Mouse (Mus musculus): Measurements from ENCODE around the gene 2410137M14Rik. TPM values are rescaled to one million over a fixed set of nuclear protein-coding genes. Genes with fewer than 3 reads are reported as not detected.
"Not testable (repeated sequence)": the region's sequence is repeated elsewhere in the genome, so short reads cannot be mapped to it uniquely, and the experiment has no call there.

The 2410137M14Rik gene
- 0.36 and 0.50 TPM in 2 replicates for polyA plus RNA-seq (2015; fragmentation: Nextera tagmentation; extraction: Ambion mirVana)

DNA sequence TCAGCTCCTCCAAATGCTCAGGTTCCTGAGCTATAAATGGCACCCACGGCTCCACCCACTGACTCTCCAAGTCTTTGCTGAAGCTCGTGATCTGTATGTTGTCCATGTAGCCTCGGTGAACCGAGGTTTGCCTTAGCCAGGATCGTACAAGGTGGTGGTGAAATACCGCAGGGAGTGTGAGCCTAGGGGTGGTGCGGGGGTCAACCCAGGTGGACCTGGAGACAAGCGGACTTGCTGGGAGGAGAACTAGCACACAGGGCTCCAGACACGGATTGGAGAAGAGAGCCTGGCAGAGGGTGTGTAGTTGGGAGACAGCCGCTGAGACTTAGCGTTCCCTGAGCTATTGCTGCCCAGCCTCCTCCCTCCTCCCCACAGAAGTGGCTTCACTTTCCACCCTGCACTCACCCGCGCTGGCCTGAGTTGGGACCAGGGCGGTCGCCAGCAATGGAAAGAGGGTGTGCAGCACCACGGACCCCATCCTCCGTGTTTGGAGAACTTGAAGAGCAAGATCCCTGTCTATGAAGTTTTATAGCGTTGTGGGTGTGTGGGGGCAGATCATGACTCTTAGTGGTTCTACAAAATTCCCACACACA lies at the start of gene 2410137M14Rik:
Gene 2410137M14Rik, minus strand, starts transcription at position 17 of the 593 bp plus-strand sequence.
- WGBS: 17% methylated on average over 18 of the region's 18 CpGs
- no peaks in the 10 kb centered on the region for H3K9me3 ChIP-seq (ENCODE audit: control insufficient read depth, low read length)

DNA sequence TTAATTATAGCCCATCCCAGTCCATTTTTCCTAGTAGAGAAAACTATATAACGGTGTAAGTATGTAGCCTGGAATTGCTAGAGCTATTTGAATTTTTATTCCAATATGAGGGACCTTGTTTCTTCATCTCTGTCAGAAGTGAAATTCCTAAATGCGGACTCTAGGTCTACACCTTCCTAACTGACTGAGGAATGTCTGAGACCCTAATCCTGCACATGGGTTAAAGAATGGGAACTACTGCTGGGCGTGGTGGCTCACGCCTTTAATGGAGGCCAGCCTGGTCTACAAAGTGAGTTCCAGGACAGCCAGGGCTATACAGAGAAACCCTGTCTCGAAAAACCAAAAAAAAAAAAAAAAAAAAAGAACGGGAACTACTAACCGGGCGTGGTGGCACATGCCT lies 48.1 kb upstream of the 2410137M14Rik start:
- no peaks in the 10 kb centered on the region for H3K27me3 ChIP-seq (replicated peaks; ENCODE audit: control insufficient read depth, insufficient read depth, low read length)
- H3K4me2 ChIP-seq (ENCODE audit: low read length): peak overlapping the region; percentile 58
- H3K9ac ChIP-seq (ENCODE audit: low read depth, low read length): peak overlapping the region; percentile 61
- peak overlapping the region; percentile 43 for H3K4me3 ChIP-seq (ENCODE audit: low read length)
- peak; percentile 7; the same call in 1 of the 2 replicates for ATAC-seq
- peak overlapping the region; percentile 94 for H3K27ac ChIP-seq (ENCODE audit: low read depth, low read length)
- H3K36me3 ChIP-seq (ENCODE audit: control insufficient read depth, insufficient read depth, low read length): no peaks in the 10 kb centered on the region
- WGBS: 66% methylated on average over 8 of the region's 8 CpGs
- H3K4me1 ChIP-seq (ENCODE audit: control insufficient read depth, insufficient read depth, low read depth, low read length): no peaks in the 10 kb centered on the region
- H3K9me3 ChIP-seq (ENCODE audit: control insufficient read depth, low read length): no peaks in the 10 kb centered on the region

More for the DNA sequence above, at the start of gene 2410137M14Rik:
- Histone ChIP-seq H3K27ac (ENCODE audit: low read depth, low read length) (no peak within 1 kb of the TSS), H3K27me3 (replicated peaks; ENCODE audit: control insufficient read depth, insufficient read depth, low read length) (no peaks in the 10 kb centered on the region), H3K4me3 (ENCODE audit: low read length) (no peak within 1 kb of the TSS), H3K4me2 (ENCODE audit: low read length) (0 out of 2 replicates have a peak within 1 kb of the TSS, but pooled peaks have one; percentile 16), H3K9ac (ENCODE audit: low read depth, low read length) (no peak within 1 kb of the TSS), H3K36me3 (ENCODE audit: control insufficient read depth, insufficient read depth, low read length) (no peaks in the 10 kb centered on the region), H3K4me1 (ENCODE audit: control insufficient read depth, insufficient read depth, low read depth, low read length) (no peaks in the 10 kb centered on the region)
- no peak for ATAC-seq

DNA sequence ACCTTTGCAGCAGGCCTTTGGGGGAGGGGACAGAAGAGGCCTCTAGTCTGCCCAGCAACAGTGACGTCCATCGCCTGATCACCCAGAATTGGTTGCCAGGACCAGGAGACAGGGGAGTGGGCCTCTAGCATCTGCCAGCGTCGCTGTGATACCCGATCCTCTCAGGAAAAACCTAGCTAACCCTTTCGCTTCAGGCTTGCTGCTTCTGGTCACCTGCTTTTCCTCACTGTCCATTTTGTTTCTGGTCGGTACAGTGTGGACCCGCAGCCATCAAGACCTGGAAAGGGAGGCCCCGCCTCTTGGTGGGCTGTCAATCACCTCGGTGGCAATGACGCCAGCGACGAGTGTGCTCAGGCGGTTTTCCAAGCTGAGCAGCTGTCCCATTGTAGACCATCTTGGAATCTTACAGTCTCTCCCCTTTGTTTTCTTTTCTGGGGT lies 47.7 kb upstream of the 2410137M14Rik start:
- Histone ChIP-seq H3K36me3 (ENCODE audit: control insufficient read depth, insufficient read depth, low read length) (no peaks in the 10 kb centered on the region), H3K4me3 (ENCODE audit: low read length) (peak overlapping the region; percentile 43), H3K4me1 (ENCODE audit: control insufficient read depth, insufficient read depth, low read depth, low read length) (no peaks in the 10 kb centered on the region), H3K4me2 (ENCODE audit: low read length) (peak overlapping the region; percentile 58), H3K27ac (ENCODE audit: low read depth, low read length) (peak overlapping the region; percentile 94), H3K9ac (ENCODE audit: low read depth, low read length) (peak overlapping the region; percentile 61), H3K27me3 (replicated peaks; ENCODE audit: control insufficient read depth, insufficient read depth, low read length) (no peaks in the 10 kb centered on the region), H3K9me3 (ENCODE audit: control insufficient read depth, low read length) (no peaks in the 10 kb centered on the region)
- WGBS: 0% methylated on average over 14 of the region's 14 CpGs
- ATAC-seq: peak; percentile 99

DNA sequence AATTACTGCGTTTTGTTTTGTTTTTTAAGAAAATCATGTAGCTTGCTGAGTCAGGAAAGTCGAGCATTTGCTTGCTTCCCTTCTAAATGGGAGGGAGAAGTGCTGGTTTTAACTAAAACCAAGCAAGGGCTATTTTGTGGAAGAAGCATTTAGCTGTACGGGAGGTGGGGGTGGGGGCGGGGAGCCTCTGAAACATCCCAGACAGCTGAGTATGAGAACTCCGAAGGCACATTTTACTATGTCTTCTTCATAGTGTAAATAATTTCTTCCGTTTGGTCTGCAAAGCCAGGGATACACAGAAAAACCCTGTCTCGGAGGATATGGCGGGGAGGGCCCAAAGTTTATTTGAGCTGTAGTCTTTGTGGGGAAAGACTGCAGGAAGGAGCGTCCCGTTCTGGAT lies 47.2 kb upstream of the 2410137M14Rik start:
- no peaks in the 10 kb centered on the region for H3K4me1 ChIP-seq (ENCODE audit: control insufficient read depth, insufficient read depth, low read depth, low read length)
- no peaks in the 10 kb centered on the region for H3K36me3 ChIP-seq (ENCODE audit: control insufficient read depth, insufficient read depth, low read length)
- peak; percentile 18 for ATAC-seq
- WGBS: 5% methylated on average over 10 of the region's 10 CpGs
- peak overlapping the region; percentile 94 for H3K27ac ChIP-seq (ENCODE audit: low read depth, low read length)
- peak overlapping the region; percentile 43 for H3K4me3 ChIP-seq (ENCODE audit: low read length)
- no peaks in the 10 kb centered on the region for H3K9me3 ChIP-seq (ENCODE audit: control insufficient read depth, low read length)
- H3K4me2 ChIP-seq (ENCODE audit: low read length): peak overlapping the region; percentile 58
- no peaks in the 10 kb centered on the region for H3K27me3 ChIP-seq (replicated peaks; ENCODE audit: control insufficient read depth, insufficient read depth, low read length)
- H3K9ac ChIP-seq (ENCODE audit: low read depth, low read length): peak overlapping the region; percentile 61

DNA sequence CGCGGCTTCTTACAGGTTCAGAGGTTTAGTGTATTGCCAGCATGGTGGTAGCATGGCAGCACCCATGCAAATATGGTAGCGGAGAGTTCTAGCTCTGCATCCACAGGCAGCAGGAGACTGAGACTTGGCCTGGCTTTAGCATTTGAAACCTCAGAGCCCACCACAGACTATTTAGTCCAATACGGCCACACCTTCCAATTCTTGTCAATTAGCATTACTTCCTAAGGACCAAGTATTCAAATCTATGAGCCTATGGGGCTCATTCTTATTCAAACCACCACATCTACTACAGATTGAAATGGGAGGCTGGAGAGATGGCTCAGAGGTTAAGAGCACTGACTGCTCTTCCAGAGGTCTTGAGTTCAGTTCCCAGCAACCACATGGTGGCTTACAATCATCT lies 46.4 kb upstream of the 2410137M14Rik start:
- Histone ChIP-seq H3K36me3 (ENCODE audit: control insufficient read depth, insufficient read depth, low read length) (no peaks in the 10 kb centered on the region), H3K4me3 (ENCODE audit: low read length) (no peak overlapping the region), H3K27me3 (replicated peaks; ENCODE audit: control insufficient read depth, insufficient read depth, low read length) (no peaks in the 10 kb centered on the region), H3K4me1 (ENCODE audit: control insufficient read depth, insufficient read depth, low read depth, low read length) (no peaks in the 10 kb centered on the region), H3K4me2 (ENCODE audit: low read length) (no peak overlapping the region), H3K9ac (ENCODE audit: low read depth, low read length) (no peak overlapping the region), H3K9me3 (ENCODE audit: control insufficient read depth, low read length) (no peaks in the 10 kb centered on the region), H3K27ac (ENCODE audit: low read depth, low read length) (peak overlapping the region; percentile 40)
- WGBS: 94% methylated on average over 4 of the region's 4 CpGs
- no peak for ATAC-seq

DNA sequence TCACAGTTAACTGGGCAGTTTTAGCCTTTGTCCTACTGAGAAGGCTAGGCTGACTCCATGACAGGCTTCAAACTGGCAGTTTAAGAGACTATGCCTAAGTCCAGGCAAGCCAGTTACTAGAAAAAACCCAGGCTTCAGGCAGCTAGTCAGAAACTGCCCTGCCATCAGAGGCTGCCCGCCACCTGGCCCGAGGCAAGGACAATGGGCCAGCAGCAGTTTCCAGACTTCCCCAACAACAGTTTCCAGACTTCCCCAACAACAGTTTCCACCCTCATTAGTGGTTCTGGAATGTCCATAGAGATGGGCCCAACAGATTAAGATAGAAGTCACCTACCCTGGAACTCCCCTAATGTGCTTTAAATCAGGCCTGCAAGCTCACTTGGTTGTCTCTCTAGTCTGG lies 45.4 kb upstream of the 2410137M14Rik start:
- ATAC-seq: no peak
- Histone ChIP-seq H3K4me2 (ENCODE audit: low read length) (no peak overlapping the region), H3K4me3 (ENCODE audit: low read length) (no peak overlapping the region), H3K9ac (ENCODE audit: low read depth, low read length) (no peak overlapping the region), H3K27ac (ENCODE audit: low read depth, low read length) (no peak overlapping the region), H3K36me3 (ENCODE audit: control insufficient read depth, insufficient read depth, low read length) (no peaks in the 10 kb centered on the region), H3K4me1 (ENCODE audit: control insufficient read depth, insufficient read depth, low read depth, low read length) (no peaks in the 10 kb centered on the region), H3K9me3 (ENCODE audit: control insufficient read depth, low read length) (no peaks in the 10 kb centered on the region), H3K27me3 (replicated peaks; ENCODE audit: control insufficient read depth, insufficient read depth, low read length) (no peaks in the 10 kb centered on the region)
- WGBS: 65% methylated on average over 2 of the region's 2 CpGs

DNA sequence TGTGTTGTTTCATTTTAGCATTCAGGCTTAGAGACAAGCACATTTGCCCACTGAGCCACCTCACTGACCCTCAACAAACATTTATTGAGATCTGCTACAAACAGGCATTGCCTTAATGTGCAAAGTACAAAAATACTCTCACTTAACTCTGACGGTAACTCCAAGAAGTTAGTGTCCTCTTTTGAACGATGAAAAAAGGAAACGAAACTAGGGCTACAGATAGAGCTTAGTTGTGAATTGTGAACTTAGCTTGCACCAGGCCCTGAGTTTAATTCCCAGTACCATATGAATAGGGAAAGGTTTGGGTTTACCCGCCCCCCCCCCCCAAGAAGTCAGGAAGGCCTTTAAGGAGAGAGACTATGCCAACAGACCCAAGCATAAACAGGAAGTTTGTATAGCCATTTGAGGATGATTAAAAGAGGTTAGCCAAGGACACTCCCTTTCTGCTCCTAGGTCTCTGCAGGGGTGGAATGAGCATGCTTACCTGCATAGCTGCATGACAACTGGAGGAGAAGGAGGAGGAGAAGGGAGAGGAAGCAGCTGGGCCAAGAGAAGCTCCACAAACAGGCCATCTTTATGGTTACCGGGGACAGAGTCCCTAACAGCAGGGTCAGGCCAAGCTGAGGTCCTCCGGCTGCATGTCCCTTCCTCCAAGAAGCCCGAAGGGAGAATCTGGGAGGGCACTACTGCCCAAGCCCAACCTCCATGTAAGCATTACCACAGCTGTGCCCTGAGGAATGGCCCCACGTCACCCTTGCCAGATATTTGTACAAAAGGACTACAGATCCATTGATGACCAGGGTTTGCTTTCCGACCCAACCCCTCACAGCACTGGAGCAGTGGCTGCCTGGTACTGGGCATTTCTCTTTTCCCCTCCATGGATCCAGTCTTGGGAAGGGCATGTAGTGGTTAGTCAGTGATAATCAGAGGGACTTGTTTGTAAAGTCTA lies 41.9 kb upstream of the 2410137M14Rik start, which contains the start of gene Mog:
Gene Mog, minus strand, starts transcription at position 771 of the 949 bp plus-strand sequence.
- no peak for ATAC-seq
- Histone ChIP-seq H3K4me3 (ENCODE audit: low read length) (no peak within 1 kb of the TSS), H3K9me3 (ENCODE audit: control insufficient read depth, low read length) (no peaks in the 10 kb centered on the region), H3K27me3 (replicated peaks; ENCODE audit: control insufficient read depth, insufficient read depth, low read length) (no peaks in the 10 kb centered on the region), H3K9ac (ENCODE audit: low read depth, low read length) (no peak within 1 kb of the TSS), H3K36me3 (ENCODE audit: control insufficient read depth, insufficient read depth, low read length) (no peaks in the 10 kb centered on the region), H3K4me1 (ENCODE audit: control insufficient read depth, insufficient read depth, low read depth, low read length) (no peaks in the 10 kb centered on the region), H3K4me2 (ENCODE audit: low read length) (no peak within 1 kb of the TSS), H3K27ac (ENCODE audit: low read depth, low read length) (no peak within 1 kb of the TSS)
- WGBS: 76% methylated on average over 9 of the region's 9 CpGs

DNA sequence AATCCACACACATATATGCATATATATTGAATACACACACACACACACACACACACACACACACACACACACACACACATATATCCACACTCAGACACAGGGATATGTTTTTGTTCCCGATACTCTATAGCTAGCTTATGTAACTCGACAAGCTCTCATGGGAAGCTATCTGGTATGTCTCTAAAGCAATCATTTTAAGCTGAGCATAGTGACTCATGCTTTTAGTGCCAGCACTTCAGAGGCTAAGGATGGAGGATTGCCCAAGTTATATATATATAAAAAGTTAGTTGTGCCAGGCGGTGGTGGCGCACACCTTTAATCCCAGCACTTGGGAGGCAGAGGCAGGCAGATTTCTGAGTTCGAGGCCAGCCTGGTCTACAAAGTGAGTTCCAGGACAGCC lies 38.2 kb upstream of the 2410137M14Rik start:
- 89% methylated on average over 5 of the region's 5 CpGs for WGBS
- H3K4me2 ChIP-seq (ENCODE audit: low read length); H3K4me1 ChIP-seq (ENCODE audit: control insufficient read depth, insufficient read depth, low read depth, low read length): not testable (repeated sequence)

DNA sequence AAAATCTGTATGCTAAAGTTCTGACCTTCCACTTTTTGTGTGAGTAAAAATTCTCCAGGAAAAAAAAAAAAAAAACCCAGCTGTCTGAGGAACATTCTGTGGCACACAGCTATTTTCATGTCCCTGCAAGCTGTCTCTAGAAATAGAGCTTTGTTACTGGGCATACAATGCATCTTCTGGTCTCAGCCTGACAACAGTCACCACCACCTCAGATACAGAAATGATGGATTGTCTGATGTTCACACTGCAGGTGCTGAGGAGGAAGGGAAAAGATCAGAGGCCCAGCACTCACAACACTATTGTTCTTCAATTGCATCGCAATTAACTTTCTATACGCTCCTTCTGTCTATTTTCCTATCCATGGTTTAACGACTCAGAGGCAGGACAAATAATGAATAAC lies 37.3 kb upstream of the 2410137M14Rik start:
- H3K36me3 ChIP-seq (ENCODE audit: control insufficient read depth, insufficient read depth, low read length): no peaks in the 10 kb centered on the region
- H3K27me3 ChIP-seq (replicated peaks; ENCODE audit: control insufficient read depth, insufficient read depth, low read length): no peaks in the 10 kb centered on the region
- H3K9ac ChIP-seq (ENCODE audit: low read depth, low read length): no peak overlapping the region
- H3K4me2 ChIP-seq (ENCODE audit: low read length): no peak overlapping the region
- H3K4me1 ChIP-seq (ENCODE audit: control insufficient read depth, insufficient read depth, low read depth, low read length): no peaks in the 10 kb centered on the region
- H3K4me3 ChIP-seq (ENCODE audit: low read length): no peak overlapping the region
- ATAC-seq: no peak
- H3K9me3 ChIP-seq (ENCODE audit: control insufficient read depth, low read length): no peaks in the 10 kb centered on the region
- 55% methylated on average over 3 of the region's 3 CpGs for whole genome bisulfite sequencing
- H3K27ac ChIP-seq (ENCODE audit: low read depth, low read length): no peak overlapping the region

More for the DNA sequence above, 38.2 kb upstream of the 2410137M14Rik start:
- H3K36me3 ChIP-seq (ENCODE audit: control insufficient read depth, insufficient read depth, low read length); H3K9me3 ChIP-seq (ENCODE audit: control insufficient read depth, low read length); ATAC-seq; H3K27me3 ChIP-seq (replicated peaks; ENCODE audit: control insufficient read depth, insufficient read depth, low read length); H3K4me3 ChIP-seq (ENCODE audit: low read length); H3K27ac ChIP-seq (ENCODE audit: low read depth, low read length); H3K9ac ChIP-seq (ENCODE audit: low read depth, low read length): not testable (repeated sequence)

Data from hindbrain, embryonic 16.5 days (tissue).